Mouse (Mus musculus): ENCODE results near the gene Jhy.

- TF ChIP-seq HCFC1 (IDR thresholded peaks at IDR 0.05; ENCODE audit: borderline replicate concordance, insufficient read depth, low read length) (no peak), ZNF384 (IDR thresholded peaks at IDR 0.05; ENCODE audit: low read depth, low read length) (no peak), MAFK (IDR thresholded peaks at IDR 0.05; ENCODE audit: insufficient read depth, low read depth, low read length) (no peak), CHD2 (IDR thresholded peaks at IDR 0.05; ENCODE audit: low read depth, low read length) (no peak)
Measured at GRCm38 (mm10) chr9:41007785-41008184, 43.9 kb upstream of the Jhy start.
